Mouse (Mus musculus): ENCODE data around the gene Paxip1. TPM values are rescaled to one million over a fixed set of nuclear protein-coding genes. Genes with fewer than 3 reads are reported as not detected.

The Paxip1 gene
- total RNA-seq (2021) = 10 to 100 TPM; 38.5 to 39.8 TPM
- long read RNA-seq, experiment 1, full-length matches to known transcripts = 11 of 48 reads
- long read RNA-seq, experiment 1, partial matches to known transcripts = 8 of 48 reads
- long read RNA-seq, experiment 1, other reads (novel, unspliced or antisense) = 29 of 48 reads
- long read RNA-seq, experiment 2, full-length matches to known transcripts = 7 of 20 reads
- long read RNA-seq, experiment 2, partial matches to known transcripts = 6 of 20 reads
- long read RNA-seq, experiment 2, other reads (novel, unspliced or antisense) = 7 of 20 reads

DNA sequence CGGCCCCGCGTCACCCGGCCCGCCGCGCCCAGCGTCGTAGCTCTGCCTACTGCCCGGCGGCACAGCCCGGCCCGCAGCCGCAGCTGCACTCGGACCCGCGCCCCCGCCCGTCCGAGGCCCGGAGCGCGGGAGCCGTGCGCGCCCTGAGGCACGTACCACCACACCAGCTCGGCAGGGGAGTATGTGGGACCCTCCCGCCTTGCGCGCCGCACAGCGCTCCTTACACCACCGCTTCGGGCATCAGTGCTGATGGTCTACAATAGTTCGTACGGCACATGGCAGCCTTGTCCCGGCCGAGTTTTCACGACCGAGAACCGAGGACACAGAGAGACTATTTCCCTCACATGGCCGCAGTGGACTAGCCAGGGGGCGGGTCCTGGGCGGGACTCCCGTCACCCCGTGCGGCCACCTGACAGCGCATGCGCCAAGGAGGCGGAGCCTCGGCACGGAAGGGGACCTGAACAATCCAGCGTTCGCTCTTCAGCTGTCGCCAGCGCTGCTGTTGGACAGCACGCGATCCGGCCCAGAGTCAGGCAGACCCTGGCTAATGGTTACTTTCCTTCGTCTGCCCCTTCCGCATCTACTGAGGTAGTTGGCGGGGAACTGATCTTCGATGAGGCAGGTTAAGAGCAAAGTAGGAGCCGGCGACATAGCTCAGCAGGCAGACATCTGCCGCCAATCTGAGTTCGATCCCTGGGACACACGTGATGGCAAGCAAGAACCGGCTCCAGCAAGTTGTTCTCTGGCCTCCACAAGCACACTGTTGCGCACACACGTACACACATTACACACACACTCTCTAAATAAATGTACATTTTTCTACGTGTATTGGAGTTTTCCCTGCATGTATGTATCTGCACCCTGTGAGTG, at the start of gene Paxip1:
Gene Paxip1 (minus strand): TSS at position 389 of the 870 bp plus-strand sequence.
- peak; percentile 93 to 96 for DNase-seq (ENCODE audit: low spot score in 2 of 2)

GRCm38 (mm10) chr5:27838061-27838460, 46.6 kb upstream of the Paxip1 start:
- no peak for DNase-seq (ENCODE audit: low spot score in 2 of 2)

GRCm38 (mm10) chr5:27835096-27835495, 43.6 kb upstream of the Paxip1 start:
- DNase-seq (ENCODE audit: low spot score in 2 of 2) = no peak

GRCm38 (mm10) chr5:27827971-27828370, 36.5 kb upstream of the Paxip1 start:
- DNase-seq (ENCODE audit: low spot score in 2 of 2) = no peak

- DNase-seq (ENCODE audit: low spot score in 2 of 2) = no peak
Measured at GRCm38 (mm10) chr5:27821161-27821560, 29.7 kb upstream of the Paxip1 start.

GRCm38 (mm10) chr5:27818840-27819672, 27.6 kb upstream of the Paxip1 start:
- DNase-seq (ENCODE audit: low spot score in 2 of 2) = no peak

DNA sequence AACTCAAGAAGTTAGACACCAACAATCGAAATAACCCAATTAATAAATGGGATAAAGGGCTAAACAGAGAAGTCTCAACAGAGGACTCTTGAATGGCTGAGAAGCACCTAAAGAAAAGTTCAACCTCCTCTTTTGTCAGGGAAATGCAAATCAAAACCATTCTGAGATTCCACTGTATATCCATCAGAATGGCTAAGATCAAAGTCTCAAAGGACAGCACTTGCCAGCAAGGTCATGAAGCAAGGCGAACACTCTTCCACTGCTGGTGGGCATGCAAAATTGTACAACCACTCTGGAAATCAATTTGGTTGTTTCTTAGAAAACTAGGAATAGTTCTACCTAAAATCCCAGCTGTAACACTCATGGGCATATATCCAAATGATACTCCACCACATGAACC, 22.8 kb upstream of the Paxip1 start:
- DNase-seq (ENCODE audit: low spot score in 2 of 2) = no peak

GRCm38 (mm10) chr5:27793923-27794322, 2.4 kb upstream of the Paxip1 start:
- peak; percentile 71 to 82 for DNase-seq (ENCODE audit: low spot score in 2 of 2)

GRCm38 (mm10) chr5:27792531-27793205, 1.2 kb upstream of the Paxip1 start:
- DNase-seq (ENCODE audit: low spot score in 2 of 2) = no peak

- peak in 1 of 2 experiments; percentile 18 for DNase-seq (ENCODE audit: low spot score in 2 of 2)
Measured at GRCm38 (mm10) chr5:27792173-27792470, 631 bp upstream of the Paxip1 start.

DNA sequence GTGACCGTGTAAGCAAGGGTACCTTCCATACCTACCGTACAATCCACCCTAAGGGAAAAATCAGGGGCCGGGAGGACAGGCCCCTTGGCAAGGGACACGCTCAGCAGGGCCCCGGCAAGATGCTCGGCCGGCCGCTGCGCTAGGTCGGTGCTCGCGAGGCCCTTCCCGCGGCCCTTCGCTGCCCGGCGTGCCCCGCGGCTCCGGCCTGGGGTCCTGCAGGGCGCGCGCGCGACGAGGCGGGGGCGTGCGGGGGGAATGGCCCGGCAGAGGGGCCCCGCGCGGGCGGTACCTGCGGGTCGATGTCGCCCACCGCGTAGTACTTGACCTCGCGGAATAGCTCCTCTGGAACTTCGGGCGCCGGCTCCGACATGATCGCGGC, 592 bp downstream of the Paxip1 start:
- peak; percentile 53 to 73 for DNase-seq (ENCODE audit: low spot score in 2 of 2)

DNA sequence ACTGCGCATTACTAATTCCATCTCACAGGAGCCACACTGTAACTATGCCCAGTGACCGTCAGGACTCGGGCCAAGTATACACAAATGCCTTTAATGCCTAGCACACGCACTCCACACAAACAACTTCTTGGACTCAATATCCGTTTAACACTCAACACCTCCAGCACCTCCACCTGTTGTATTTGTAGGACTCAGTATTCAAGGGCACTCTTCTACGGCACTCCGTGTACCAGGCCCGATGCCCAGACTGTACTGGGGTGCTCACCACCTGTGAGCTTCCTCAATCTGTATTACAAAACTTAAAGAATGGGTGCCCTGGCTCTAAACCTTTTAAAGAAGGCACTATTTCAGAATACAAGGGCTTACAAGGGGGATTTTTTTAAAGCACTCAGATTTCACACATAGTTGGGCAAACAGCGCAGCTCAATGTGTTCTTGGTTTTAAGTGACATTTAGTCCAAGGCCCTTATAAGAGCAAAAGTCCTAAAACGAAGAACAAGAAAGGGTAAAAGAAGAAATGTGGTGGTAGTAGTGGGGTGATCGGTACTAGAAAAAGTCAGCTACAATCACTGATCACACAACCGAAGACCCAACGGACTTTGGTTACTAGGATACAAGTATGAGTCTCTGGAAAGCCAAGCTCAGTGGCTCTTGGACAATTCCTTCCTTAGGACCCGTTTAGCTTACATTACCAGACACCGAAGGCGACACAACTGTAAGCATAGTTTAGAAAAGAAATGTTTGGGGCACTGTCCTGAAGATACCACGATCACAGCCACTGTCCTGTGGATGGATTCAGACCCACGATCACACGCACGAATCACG, 1.2 kb downstream of the Paxip1 start:
- no peak for DNase-seq (ENCODE audit: low spot score in 2 of 2)

DNA sequence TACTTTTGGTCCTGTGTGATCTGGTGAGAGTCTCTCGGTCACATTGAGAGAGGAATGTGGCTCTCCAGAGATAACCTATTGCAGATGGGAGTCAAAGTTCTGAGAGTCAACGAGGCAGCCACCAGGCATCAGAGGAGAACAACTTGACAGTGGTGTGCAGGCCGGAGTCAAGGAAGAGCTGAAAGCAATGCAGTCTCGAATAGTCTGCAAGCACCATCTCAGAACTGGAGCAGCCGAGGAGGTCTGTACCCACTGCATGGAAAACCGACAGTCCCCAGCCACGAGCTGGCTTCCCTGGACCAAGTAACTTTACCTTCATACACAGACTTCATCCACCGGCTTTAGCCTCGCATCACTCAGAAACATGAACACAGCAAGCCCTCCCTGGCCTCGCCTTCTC, 1.9 kb downstream of the Paxip1 start:
- no peak for DNase-seq (ENCODE audit: low spot score in 2 of 2)

DNA sequence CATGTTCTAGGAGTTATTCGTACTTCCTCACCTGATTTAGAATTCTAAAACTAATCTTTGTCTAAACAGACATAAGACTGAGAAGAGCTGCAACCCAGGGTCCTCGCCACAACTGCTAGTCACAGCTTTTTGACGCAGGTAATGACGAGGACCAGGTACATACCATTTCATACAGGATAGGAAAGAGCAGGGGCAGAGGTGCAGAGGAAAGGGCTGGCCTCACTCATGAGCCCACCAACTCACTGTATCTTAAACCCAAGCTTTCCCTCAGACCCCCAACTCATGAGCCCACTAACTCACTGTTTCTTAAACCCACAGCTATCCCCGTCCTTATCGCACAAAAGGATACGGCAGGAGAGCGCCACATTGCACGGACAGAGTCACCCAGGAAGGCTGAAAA, 8.1 kb downstream of the Paxip1 start:
- no peak for DNase-seq (ENCODE audit: low spot score in 2 of 2)

DNA sequence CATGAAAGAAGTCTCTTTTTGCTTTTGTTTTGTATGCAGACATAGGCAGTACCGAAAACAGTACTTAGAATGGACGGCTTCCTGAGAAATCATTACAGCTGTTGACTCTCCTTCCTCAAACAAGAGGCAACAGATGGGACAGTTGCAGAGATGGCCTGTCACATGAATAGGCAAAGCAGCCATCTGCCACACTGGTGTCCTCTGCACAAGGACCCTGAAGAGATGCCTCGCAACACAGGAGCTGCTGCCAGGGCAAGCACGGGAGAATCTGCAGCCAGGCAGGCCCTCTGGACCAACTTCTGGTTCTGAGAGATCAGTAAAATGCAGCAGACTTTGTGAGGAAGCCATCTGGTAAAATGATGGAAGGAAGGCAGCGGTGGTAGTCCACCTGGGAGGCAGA, 23.5 kb downstream of the Paxip1 start:
- no peak for DNase-seq (ENCODE audit: low spot score in 2 of 2)

GRCm38 (mm10) chr5:27765780-27766179, 25.7 kb downstream of the Paxip1 start:
- DNase-seq (ENCODE audit: low spot score in 2 of 2) = no peak

- no peak for DNase-seq (ENCODE audit: low spot score in 2 of 2)
Measured at GRCm38 (mm10) chr5:27744944-27745343, 46.5 kb downstream of the Paxip1 start.

- DNase-seq (ENCODE audit: low spot score in 2 of 2) = no peak
Measured at GRCm38 (mm10) chr5:27739216-27739615, 52.3 kb downstream of the Paxip1 start.

DNA sequence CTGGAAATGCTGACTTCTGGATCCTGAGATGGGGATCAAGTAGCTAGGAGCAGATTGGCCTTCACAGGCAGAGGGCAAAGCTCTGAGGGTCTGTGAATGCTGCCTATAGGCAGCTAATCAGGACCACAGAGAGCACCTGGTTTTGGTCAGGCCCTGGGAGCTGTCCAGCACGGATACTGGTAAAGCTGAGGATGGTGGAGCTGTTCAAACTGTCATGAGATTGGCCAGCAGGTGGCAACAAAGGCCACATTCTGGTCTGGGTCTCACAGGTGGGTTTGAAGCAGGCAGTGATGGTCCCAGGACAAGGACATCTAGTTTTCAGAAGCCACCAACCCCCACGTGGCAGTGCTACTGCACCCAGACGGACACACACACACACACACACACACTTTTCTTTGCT, 54.3 kb downstream of the Paxip1 start:
- peak in 1 of 2 experiments; percentile 32 for DNase-seq (ENCODE audit: low spot score in 2 of 2)

GRCm38 (mm10) chr5:27732288-27732868, 59.1 kb downstream of the Paxip1 start:
- DNase-seq (ENCODE audit: low spot score in 2 of 2) = peak; percentile 19 to 27
